Mouse (Mus musculus): ENCODE measurements around the gene Ppp1ca. TPM values are rescaled to one million over a fixed set of nuclear protein-coding genes. Genes with fewer than 3 reads are reported as not detected.

Gene Ppp1ca
- total and polyA plus RNA-seq, 3 experiments, result 389 to 635 (median 502) TPM

DNA sequence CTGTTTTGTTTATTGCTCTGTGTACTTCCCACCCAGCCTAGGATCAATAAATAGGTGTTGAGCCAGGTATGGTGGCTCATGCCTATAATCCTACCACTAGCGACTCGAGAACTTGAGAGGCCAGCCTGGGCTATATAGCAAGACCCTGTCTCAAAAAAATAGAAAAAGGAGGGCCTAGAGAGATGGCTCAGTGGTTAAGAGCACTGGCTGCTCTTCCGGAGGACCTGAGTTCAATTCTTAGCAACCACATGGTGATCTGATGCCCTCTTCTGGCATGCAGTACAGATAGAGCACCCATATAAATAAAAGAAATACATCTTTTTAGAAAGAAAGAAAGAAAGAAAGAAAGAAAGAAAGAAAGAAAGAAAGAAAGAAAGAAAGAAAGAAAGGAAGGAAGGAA lies 11.3 kb downstream of the Ppp1ca start:
- H3K9me3 ChIP-seq (replicated peaks; ENCODE audit: low read length), result no peaks in the 10 kb centered on the region
- no peak overlapping the region for H3K4me3 ChIP-seq (replicated peaks in 1 of 3; ENCODE audit: low read depth in 2 of 3, low read length in 2 of 3, poor library complexity in 1 of 3)
- H3K79me2 ChIP-seq (replicated peaks; ENCODE audit: control insufficient read depth, extremely low read depth, insufficient read depth, poor library complexity, severe bottlenecking), result peaks cover 12% of the 10 kb centered on the region; the same call in 1 of the 2 replicates
- no peak overlapping the region for H3K4me2 ChIP-seq (ENCODE audit: insufficient read depth, low read depth, poor library complexity, severe bottlenecking)
- no peak overlapping the region for H3K27ac ChIP-seq (ENCODE audit: insufficient read depth, low read depth)
- peaks cover 12 to 25% of the 10 kb centered on the region in 2 experiments for H3K36me3 ChIP-seq (replicated peaks in 1 of 2; ENCODE audit: control insufficient read depth in 1 of 2, insufficient read depth in 1 of 2, low read length in 1 of 2)
- no peak for DNase-seq (ENCODE audit: extremely low read depth)
- dilution Hi-C loops (cut with MboI; ENCODE audit: extremely low pct_ligation_motif_present, extremely low pct_unique_long_range_greater_than_20kb, low sequenced_read_pairs) (no loop called here), in situ Hi-C loops (cut with MboI; ENCODE audit: low pct_ligation_motif_present, low pct_unique_long_range_greater_than_20kb, low sequenced_read_pairs) (loop anchor here (5.0 kb wide), 2 partner anchors 34 to 76 kb away; partner anchors contain the start of gene Aip)
- no peak overlapping the region for H3K9ac ChIP-seq (ENCODE audit: insufficient read depth, low read depth)
- H3K27me3 ChIP-seq (replicated peaks), result peaks cover 5% of the 10 kb centered on the region
- TF ChIP-seq USF2 (conservative IDR thresholded peaks at IDR 0.05; ENCODE audit: low read depth, low read length), result no peak
- no peak for TF ChIP-seq EP300 (IDR thresholded peaks at IDR 0.05; ENCODE audit: low read length)
- no peak for TF ChIP-seq RCOR1 (conservative IDR thresholded peaks at IDR 0.05; ENCODE audit: low read depth, low read length)
- peak; percentile 52 for TF ChIP-seq RAD21 (IDR thresholded peaks at IDR 0.05; ENCODE audit: low read depth, low read length)
- TF ChIP-seq CHD1 (IDR thresholded peaks at IDR 0.05; ENCODE audit: low read depth, low read length), result no peak
- no peak for TF ChIP-seq TCF12 (IDR thresholded peaks at IDR 0.05; ENCODE audit: low read depth, low read length)
- 0 out of 2 replicates have a peak, but pooled peaks have one; percentile 24 for TF ChIP-seq ELF1 (IDR thresholded peaks at IDR 0.05; ENCODE audit: low read depth, low read length)
- TF ChIP-seq IRF4 (IDR thresholded peaks at IDR 0.05; ENCODE audit: low read depth, low read length), result no peak
- no peak for TF ChIP-seq POLR2A (IDR thresholded peaks at IDR 0.05; ENCODE audit: low read depth, low read length)
- TF ChIP-seq ZKSCAN1 (IDR thresholded peaks at IDR 0.05; ENCODE audit: borderline replicate concordance, low read depth, low read length), result no peak
- TF ChIP-seq SMC3 (IDR thresholded peaks at IDR 0.05; ENCODE audit: low read depth, low read length), result peak; percentile 45
- peak in 1 of 2 experiments; percentile 58; a peak in 2 of 4 replicates for TF ChIP-seq CTCF (conservative IDR thresholded peaks at IDR 0.05 in 1 of 2, IDR thresholded peaks at IDR 0.05 in 1 of 2; ENCODE audit: low read depth in 2 of 2, low read length in 2 of 2)
- TF ChIP-seq ZC3H11A (IDR thresholded peaks at IDR 0.05; ENCODE audit: low read depth, low read length), result peak; percentile 28; the same call in 1 of the 2 replicates
- no peak for TF ChIP-seq PAX5 (IDR thresholded peaks at IDR 0.05; ENCODE audit: low read length)
- TF ChIP-seq ZNF384 (IDR thresholded peaks at IDR 0.05; ENCODE audit: low read depth, low read length), result peak; percentile 26; the same call in 1 of the 2 replicates
- no peak for TF ChIP-seq NELFE (IDR thresholded peaks at IDR 0.05; ENCODE audit: low read depth, low read length)
- no peak for TF ChIP-seq ETS1 (conservative IDR thresholded peaks at IDR 0.05; ENCODE audit: low read depth, low read length)
- TF ChIP-seq CHD2 (IDR thresholded peaks at IDR 0.05; ENCODE audit: low read length), result no peak
- no peak for TF ChIP-seq KAT2A (IDR thresholded peaks at IDR 0.05; ENCODE audit: insufficient replicate concordance, low read length)
- no peak for TF ChIP-seq TBP (conservative IDR thresholded peaks at IDR 0.05; ENCODE audit: low read depth, low read length)
- TF ChIP-seq UBTF (IDR thresholded peaks at IDR 0.05; ENCODE audit: low read depth, low read length), result no peak
- no peak for TF ChIP-seq MAX (IDR thresholded peaks at IDR 0.05; ENCODE audit: low read length)
- no peak for TF ChIP-seq BHLHE40 (IDR thresholded peaks at IDR 0.05; ENCODE audit: low read depth, low read length)
- no peak for TF ChIP-seq USF1 (IDR thresholded peaks at IDR 0.05; ENCODE audit: low read depth, low read length)
- no peak for TF ChIP-seq ZMIZ1 (IDR thresholded peaks at IDR 0.05; ENCODE audit: low read depth, low read length)
- TF ChIP-seq SIN3A (IDR thresholded peaks at IDR 0.05; ENCODE audit: low read length), result no peak
- no peak for TF ChIP-seq MAFK (IDR thresholded peaks at IDR 0.05; ENCODE audit: insufficient replicate concordance, low read length)
- no peak for TF ChIP-seq JUN (IDR thresholded peaks at IDR 0.05; ENCODE audit: insufficient read depth, low read depth, low read length)
- TF ChIP-seq JUND (conservative IDR thresholded peaks at IDR 0.05; ENCODE audit: low read depth, low read length), result no peak
- no peak for TF ChIP-seq E2F4 (IDR thresholded peaks at IDR 0.05; ENCODE audit: insufficient replicate concordance, low read depth, low read length)
- no peak for TF ChIP-seq NRF1 (IDR thresholded peaks at IDR 0.05; ENCODE audit: low read depth, low read length)
- TF ChIP-seq MXI1 (IDR thresholded peaks at IDR 0.05; ENCODE audit: low read depth, low read length), result no peak
- TF ChIP-seq HCFC1 (IDR thresholded peaks at IDR 0.05; ENCODE audit: low read depth, low read length), result no peak
- TF ChIP-seq POLR2AphosphoS2 (IDR thresholded peaks at IDR 0.05; ENCODE audit: low read depth, low read length), result no peak
- peaks cover 15 to 51% of the 10 kb centered on the region in 2 experiments for H3K4me1 ChIP-seq (ENCODE audit: control insufficient read depth in 1 of 2, insufficient read depth in 2 of 2)

All from CH12.LX (cell line).